Mouse (Mus musculus) MEL (cell line): ENCODE measurements around the gene Ccdc155.

Experiments
- CTCF ChIP-seq, 3 experiments: IDR thresholded peaks in 2 of 3; conservative IDR thresholded peaks in 1 of 3; 2 replicates each; pipeline ENCODE4 v1.5.1; 2011 to 2012; ENCODE audit warnings: low read length in 3 of 3, low read depth in 2 of 3, mild to moderate bottlenecking in 2 of 3, improper control_type of control experiment in 1 of 3, inconsistent platforms in 1 of 3, mixed read lengths in 1 of 3, moderate library complexity in 1 of 3; ENCODE audit not compliant: control insufficient read depth in 1 of 3, insufficient read depth in 1 of 3, poor library complexity in 1 of 3, severe bottlenecking in 1 of 3
- GABPA ChIP-seq: IDR thresholded peaks from 2 replicates; pipeline ENCODE4 v1.6.1; 2012; ENCODE audit warnings: low read depth, mild to moderate bottlenecking, inconsistent platforms, low read length, improper control_type of control experiment, moderate library complexity
- GATA1 ChIP-seq: IDR thresholded peaks from 2 replicates; pipeline ENCODE4 v1.6.1; 2011; ENCODE audit warnings: low read depth, low read length, improper control_type of control experiment
- MAFK ChIP-seq: IDR thresholded peaks from 2 replicates; pipeline ENCODE4 v1.6.1; 2011; ENCODE audit warnings: low read depth, mild to moderate bottlenecking, low read length, improper control_type of control experiment, borderline replicate concordance
- MXI1 ChIP-seq: IDR thresholded peaks from 2 replicates; pipeline ENCODE4 v1.6.1; 2011; ENCODE audit warnings: mild to moderate bottlenecking, low read depth, low read length, improper control_type of control experiment
- MYC ChIP-seq: IDR thresholded peaks from 2 replicates; pipeline ENCODE4 v1.6.1; 2011; ENCODE audit warnings: low read depth, mild to moderate bottlenecking, low read length, improper control_type of control experiment, moderate library complexity
- POLR2A ChIP-seq, 2 experiments: IDR thresholded peaks; 2 replicates each; pipeline ENCODE4 v1.6.1; 2011 to 2012; ENCODE audit warnings: low read length in 2 of 2, mild to moderate bottlenecking in 2 of 2, control low read depth in 1 of 2, improper control_type of control experiment in 1 of 2, low read depth in 1 of 2, moderate library complexity in 1 of 2; ENCODE audit not compliant: control insufficient read depth in 1 of 2, insufficient read depth in 1 of 2, poor library complexity in 1 of 2

DNA sequence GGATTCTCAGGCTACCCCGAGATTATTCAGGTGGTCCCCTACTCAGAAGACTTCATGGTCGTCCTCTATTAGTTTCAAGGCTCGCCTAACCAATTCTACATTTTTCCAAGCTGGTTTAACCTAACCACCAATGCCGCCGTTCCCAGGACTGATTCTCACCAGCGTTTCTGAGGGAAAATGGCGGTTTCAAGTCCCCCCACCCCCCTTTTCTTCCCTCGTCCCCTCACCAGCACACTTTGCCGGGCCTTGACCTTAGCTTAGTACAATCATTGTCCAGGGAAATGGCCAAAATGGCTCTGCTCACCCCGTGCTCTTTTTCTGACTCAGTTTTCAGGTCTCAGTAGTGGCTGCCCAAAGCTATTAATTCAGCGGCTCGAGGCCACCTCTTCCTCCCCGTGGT is 29.3 kb downstream of the Ccdc155 start:
- TF ChIP-seq CTCF (IDR thresholded peaks at IDR 0.05 in 2 of 3, conservative IDR thresholded peaks at IDR 0.05 in 1 of 3; ENCODE audit: control insufficient read depth in 1 of 3, insufficient read depth in 1 of 3, low read depth in 2 of 3, low read length in 3 of 3, poor library complexity in 1 of 3, severe bottlenecking in 1 of 3): no peak
- TF ChIP-seq MYC: no peak
- TF ChIP-seq MAFK: no peak
- TF ChIP-seq POLR2A (IDR thresholded peaks at IDR 0.05; ENCODE audit: control insufficient read depth in 1 of 2, insufficient read depth in 1 of 2, low read depth in 1 of 2, low read length in 2 of 2, poor library complexity in 1 of 2): no peak
- TF ChIP-seq GATA1: no peak
- no peak for TF ChIP-seq MXI1
- TF ChIP-seq GABPA: no peak
